Mouse (Mus musculus) spleen, adult 2 months (tissue): ENCODE results near the gene Tchp. TPM values are rescaled to one million over a fixed set of nuclear protein-coding genes. Genes with fewer than 3 reads are reported as not detected.

Source experiments
- DNase-seq, 2 experiments: peaks; one replicate each; pipeline versions ENCODE4 v3.0.0 to v3.0.0-alpha.2; 2012 to 2021; ENCODE audit warnings: low spot score in 2 of 2, low read depth in 1 of 2
- H3K27ac ChIP-seq: fragments of 200-500 bp; 2 replicates; pipeline ENCODE4 v1.5.1; 2012; ENCODE audit warnings: low read length, inconsistent platforms; ENCODE audit not compliant: insufficient read depth
- H3K27me3 ChIP-seq: fragments of 200-500 bp; 2 replicates; pipeline ENCODE4 v1.6.1; 2012; ENCODE audit warnings: mild to moderate bottlenecking, moderate library complexity, low read length, inconsistent platforms; ENCODE audit not compliant: control insufficient read depth, insufficient read depth
- H3K36me3 ChIP-seq: fragments of 200-500 bp; 2 replicates; pipeline ENCODE4 v1.6.1; 2012; ENCODE audit warnings: mild to moderate bottlenecking, low read length, inconsistent platforms; ENCODE audit not compliant: control insufficient read depth, insufficient read depth
- H3K4me1 ChIP-seq: fragments of 200-500 bp; 2 replicates; pipeline ENCODE4 v1.6.1; 2011; ENCODE audit warnings: inconsistent platforms; ENCODE audit not compliant: control insufficient read depth, insufficient read depth, insufficient read length
- H3K4me3 ChIP-seq: fragments of 200-500 bp; 2 replicates; pipeline ENCODE4 v1.5.1; 2011; ENCODE audit warnings: mild to moderate bottlenecking, inconsistent platforms; ENCODE audit not compliant: insufficient read depth, insufficient read length; ENCODE audit errors: extremely low read depth
- CTCF ChIP-seq: fragments of 200-500 bp; IDR thresholded peaks from 2 replicates; pipeline ENCODE4 v1.5.1; 2011; ENCODE audit warnings: mild to moderate bottlenecking, inconsistent platforms; ENCODE audit not compliant: insufficient read depth, insufficient read length, insufficient replicate concordance; ENCODE audit errors: extremely low read depth
- POLR2A ChIP-seq: fragments of 200-500 bp; IDR thresholded peaks from 2 replicates; pipeline ENCODE4 v1.6.1; 2011; ENCODE audit warnings: low read depth, low read length, inconsistent platforms
- WGBS: fragments of 180-500 bp; shearing (Covaris S2); methylation state at CpG from one replicate; pipeline ENCODE4 v1.1.7; 2018; 5-methylcytosine and 5-hydroxymethylcytosine counted together
- polyA plus RNA-seq: library from polyadenylated mRNA; depleted of rRNA; stranded (reverse); fragments of >200 nt; gene quantifications from 2 replicates; pipeline ENCODE4 v1.2.3, GENCODE M21; 2012

Gene Tchp
- polyA plus RNA-seq, 1 experiment = 14.1 TPM

- Histone ChIP-seq H3K27ac (no peak overlapping the region), H3K36me3 (peaks cover 61% of the 10 kb centered on the region), H3K4me1 (peaks cover 5% of the 10 kb centered on the region; the same call in 1 of the 2 replicates), H3K27me3 (no peaks in the 10 kb centered on the region), H3K4me3 (no peak overlapping the region)
- DNase-seq = no peak
- WGBS = 73% methylated on average over 5 of the region's 5 CpGs
- TF ChIP-seq POLR2A (no peak), CTCF (no peak)
Observed at GRCm38 (mm10) chr5:114747521-114747920, 40.0 kb downstream of the Tchp start.

- Histone ChIP-seq H3K27ac (no peak overlapping the region), H3K4me3 (no peak overlapping the region), H3K4me1 (peaks cover 5% of the 10 kb centered on the region; the same call in 1 of the 2 replicates), H3K27me3 (no peaks in the 10 kb centered on the region), H3K36me3 (peaks cover 56% of the 10 kb centered on the region)
- TF ChIP-seq POLR2A (no peak), CTCF (no peak)
- DNase-seq = no peak
- 94% methylated on average over 10 of the region's 10 CpGs for WGBS
Observed at GRCm38 (mm10) chr5:114750325-114750724, 42.8 kb downstream of the Tchp start.

GRCm38 (mm10) chr5:114752397-114752796 is 44.8 kb downstream of the Tchp start:
- 90% methylated on average over 10 of the region's 10 CpGs for WGBS
- peaks cover 60% of the 10 kb centered on the region for H3K36me3 ChIP-seq

GRCm38 (mm10) chr5:114753384-114753783 is 45.8 kb downstream of the Tchp start:
- H3K27me3 ChIP-seq = no peaks in the 10 kb centered on the region
- WGBS = 96% methylated on average over 12 of the region's 12 CpGs
- H3K4me1 ChIP-seq = no peaks in the 10 kb centered on the region
- DNase-seq = no peak
- H3K27ac ChIP-seq = no peak overlapping the region
- H3K4me3 ChIP-seq = no peak overlapping the region
- no peak for TF ChIP-seq CTCF
- no peak for TF ChIP-seq POLR2A
- H3K36me3 ChIP-seq = peaks cover 60% of the 10 kb centered on the region

More at GRCm38 (mm10) chr5:114752397-114752796, 44.8 kb downstream of the Tchp start:
- TF ChIP-seq CTCF (no peak), POLR2A (no peak)
- Histone ChIP-seq H3K4me3 (no peak overlapping the region), H3K4me1 (no peaks in the 10 kb centered on the region), H3K27me3 (no peaks in the 10 kb centered on the region), H3K27ac (no peak overlapping the region)
- no peak for DNase-seq

GRCm38 (mm10) chr5:114759536-114760090 is 52.1 kb downstream of the Tchp start:
- H3K4me3 ChIP-seq = no peak overlapping the region
- no peaks in the 10 kb centered on the region for H3K4me1 ChIP-seq
- WGBS = 94% methylated on average over 5 of the region's 5 CpGs
- H3K36me3 ChIP-seq = peaks cover 49% of the 10 kb centered on the region
- no peaks in the 10 kb centered on the region for H3K27me3 ChIP-seq
- DNase-seq = no peak
- TF ChIP-seq CTCF (no peak), POLR2A (no peak)
- H3K27ac ChIP-seq = no peak overlapping the region

GRCm38 (mm10) chr5:114761980-114762379 is 54.4 kb downstream of the Tchp start:
- Histone ChIP-seq H3K27me3 (no peaks in the 10 kb centered on the region), H3K4me3 (no peak overlapping the region), H3K27ac (no peak overlapping the region), H3K36me3 (peaks cover 49% of the 10 kb centered on the region), H3K4me1 (no peaks in the 10 kb centered on the region)
- 96% methylated on average over 8 of the region's 8 CpGs for whole genome bisulfite sequencing
- TF ChIP-seq CTCF (no peak), POLR2A (no peak)
- no peak for DNase-seq

GRCm38 (mm10) chr5:114764812-114765735 is 57.5 kb downstream of the Tchp start:
- WGBS = 83% methylated on average over 18 of the region's 18 CpGs
- TF ChIP-seq POLR2A = no peak
- peaks cover 39% of the 10 kb centered on the region for H3K36me3 ChIP-seq

More at GRCm38 (mm10) chr5:114764812-114765735, 57.5 kb downstream of the Tchp start:
- peaks cover 7% of the 10 kb centered on the region; the same call in 1 of the 2 replicates for H3K4me1 ChIP-seq
- H3K27ac ChIP-seq = no peak overlapping the region
- no peaks in the 10 kb centered on the region for H3K27me3 ChIP-seq
- no peak overlapping the region for H3K4me3 ChIP-seq
- DNase-seq = no peak
